Mouse (Mus musculus): ENCODE results near the gene Paqr9.

- no peak for TF ChIP-seq POLR2A (IDR thresholded peaks at IDR 0.05; ENCODE audit: low read depth, low read length)
- no peak for TF ChIP-seq CTCF (IDR thresholded peaks at IDR 0.05; ENCODE audit: extremely low read depth, insufficient read depth, insufficient read length, insufficient replicate concordance)
Measured at GRCm38 (mm10) chr9:95520563-95520962, 38.9 kb upstream of the Paqr9 start.
